Mouse (Mus musculus) kidney, adult 11 months (tissue): ENCODE measurements at regions not wholly inside any gene's neighbourhood (a gene's known extent, or its start where the extent isn't known, plus 50 kb on each side); places are given as distances from the start of the nearest gene placed in this dataset.

Source experiments
- DNase-seq: peaks from one replicate; pipeline ENCODE4 v3.0.0; 2022

- no peak for DNase-seq
Observed at GRCm38 (mm10) chr13:88144591-88144990, 676.7 kb upstream of the Edil3 start.

GRCm38 (mm10) chr13:88186579-88186978 lies 634.7 kb upstream of the Edil3 start:
- no peak for DNase-seq

- DNase-seq = peak; percentile 2
Observed at GRCm38 (mm10) chr13:88201717-88202323, 619.5 kb upstream of the Edil3 start.

GRCm38 (mm10) chr13:88240448-88240847 lies 580.8 kb upstream of the Edil3 start:
- no peak for DNase-seq
